Mouse (Mus musculus) stomach, postnatal 0 days (tissue): ENCODE data around the gene Rae1. TPM values are rescaled to one million over a fixed set of nuclear protein-coding genes. Genes with fewer than 3 reads are reported as not detected.

Experiments used
- ATAC-seq: fragments of 200-750 bp; cut with Nextera tagmentation; 2 replicates; pipeline ENCODE4 v1.8.0; 2017; ENCODE audit not compliant: low FRiP score, low TSS enrichment
- DNase-seq: peaks from one replicate; pipeline ENCODE4 v3.0.0-alpha.2; 2016; ENCODE audit warnings: low spot score
- H3K27ac ChIP-seq: fragments of 300-500 bp; sonication (generic); replicated peaks from 2 replicates; pipeline ENCODE4 v1.5.1; 2014; ENCODE audit warnings: mild to moderate bottlenecking, control low read depth
- H3K27me3 ChIP-seq: fragments of 300-500 bp; sonication (generic); 2 replicates; pipeline ENCODE4 v1.6.1; 2014; ENCODE audit warnings: low read length; ENCODE audit not compliant: control insufficient read depth, insufficient read depth
- H3K36me3 ChIP-seq: fragments of 300-500 bp; sonication (generic); 2 replicates; pipeline ENCODE4 v1.6.1; 2014; ENCODE audit warnings: low read length, mixed read lengths; ENCODE audit not compliant: control insufficient read depth, insufficient read depth
- H3K4me1 ChIP-seq: fragments of 300-500 bp; sonication (generic); replicated peaks from 2 replicates; pipeline ENCODE4 v1.6.1; 2014; ENCODE audit warnings: antibody characterized with exemption; ENCODE audit not compliant: control insufficient read depth, insufficient read depth
- H3K4me2 ChIP-seq: fragments of 300-500 bp; sonication (generic); replicated peaks from 2 replicates; pipeline ENCODE4 v1.6.1; 2014; ENCODE audit warnings: low read depth, mild to moderate bottlenecking, control low read depth, moderate library complexity
- H3K4me3 ChIP-seq: fragments of 300-500 bp; sonication (generic); 2 replicates; pipeline ENCODE4 v1.5.1; 2014; ENCODE audit warnings: low read depth, low read length, control low read depth
- H3K9ac ChIP-seq: fragments of 300-500 bp; sonication (generic); 2 replicates; pipeline ENCODE4 v1.6.1; 2014; ENCODE audit warnings: mild to moderate bottlenecking, low read length, control low read depth, mixed read lengths
- H3K9me3 ChIP-seq: fragments of 300-500 bp; sonication (generic); 2 replicates; pipeline ENCODE4 v1.6.1; 2016; ENCODE audit warnings: low read length; ENCODE audit not compliant: control insufficient read depth
- CTCF ChIP-seq: IDR thresholded peaks from 2 replicates; pipeline ENCODE4 v1.5.1; 2016; ENCODE audit warnings: antibody characterized with exemption, low read depth, mild to moderate bottlenecking, moderate library complexity
- EP300 ChIP-seq: optimal IDR thresholded peaks from 2 replicates; pipeline ENCODE3; 2016; ENCODE audit warnings: antibody characterized with exemption
- WGBS: fragments of 180-500 bp; shearing (Covaris S2); extraction: QIAGEN DNeasy Blood & Tissue Kit; methylation state at CpG from one replicate; pipeline ENCODE4 v1.1.7; 2014; 5-methylcytosine and 5-hydroxymethylcytosine counted together
- polyA plus RNA-seq: library from polyadenylated mRNA; unstranded; fragments of >200 nt; fragmentation: Nextera tagmentation; extraction: Ambion mirVana; gene quantifications from 2 replicates; pipeline ENCODE4 v1.2.1, GENCODE M21; 2015

Rae1 gene
- polyA plus RNA-seq, 1 experiment from 2014 or later: 68.7 TPM

- Histone ChIP-seq H3K4me1 (no peaks in the 10 kb centered on the region; the same call in 1 of the 2 replicates), H3K4me2 (no peak overlapping the region), H3K9me3 (no peaks in the 10 kb centered on the region), H3K27ac (no peak overlapping the region), H3K4me3 (no peak overlapping the region), H3K27me3 (no peaks in the 10 kb centered on the region), H3K36me3 (no peaks in the 10 kb centered on the region), H3K9ac (no peak overlapping the region)
- ATAC-seq (no peak), DNase-seq (no peak)
- no peak for TF ChIP-seq EP300
- TF ChIP-seq CTCF: no peak
- 68% methylated on average over 11 of the region's 11 CpGs for WGBS
Observed at GRCm38 (mm10) chr2:173042504-173043162, 42.7 kb downstream of the Rae1 start.

- Histone ChIP-seq H3K36me3 (no peaks in the 10 kb centered on the region), H3K4me3 (no peak overlapping the region), H3K27ac (no peak overlapping the region), H3K9me3 (no peaks in the 10 kb centered on the region), H3K27me3 (no peaks in the 10 kb centered on the region), H3K4me1 (no peaks in the 10 kb centered on the region; the same call in 1 of the 2 replicates), H3K9ac (no peak overlapping the region), H3K4me2 (no peak overlapping the region)
- TF ChIP-seq EP300: no peak
- TF ChIP-seq CTCF: peak; percentile 11; the same call in 1 of the 2 replicates
- ATAC-seq (no peak), DNase-seq (no peak)
- 71% methylated on average over 18 of the region's 18 CpGs for WGBS
Observed at GRCm38 (mm10) chr2:173044198-173044970, 44.5 kb downstream of the Rae1 start.

- no peak overlapping the region for H3K4me2 ChIP-seq
- no peak for DNase-seq
- no peak overlapping the region for H3K27ac ChIP-seq
- no peaks in the 10 kb centered on the region for H3K9me3 ChIP-seq
- WGBS: 59% methylated on average over 15 of the region's 15 CpGs
- no peaks in the 10 kb centered on the region for H3K36me3 ChIP-seq
- no peak for ATAC-seq
- no peak for TF ChIP-seq CTCF
- TF ChIP-seq EP300: no peak
- no peaks in the 10 kb centered on the region; the same call in 1 of the 2 replicates for H3K4me1 ChIP-seq
- H3K27me3 ChIP-seq: no peaks in the 10 kb centered on the region
- H3K9ac ChIP-seq: no peak overlapping the region
- no peak overlapping the region for H3K4me3 ChIP-seq
Observed at GRCm38 (mm10) chr2:173046582-173047297, 46.8 kb downstream of the Rae1 start.

- DNase-seq (no peak), ATAC-seq (no peak)
- no peak overlapping the region for H3K9ac ChIP-seq
- TF ChIP-seq EP300 (no peak), CTCF (no peak)
- H3K27ac ChIP-seq: no peak overlapping the region
- WGBS: 75% methylated on average over 5 of the region's 5 CpGs
- H3K4me3 ChIP-seq: no peak overlapping the region
- no peaks in the 10 kb centered on the region for H3K36me3 ChIP-seq
- H3K4me2 ChIP-seq: no peak overlapping the region
- no peaks in the 10 kb centered on the region; the same call in 1 of the 2 replicates for H3K4me1 ChIP-seq
- no peaks in the 10 kb centered on the region for H3K9me3 ChIP-seq
- H3K27me3 ChIP-seq: no peaks in the 10 kb centered on the region
Observed at GRCm38 (mm10) chr2:173047471-173047870, 47.6 kb downstream of the Rae1 start.

DNA sequence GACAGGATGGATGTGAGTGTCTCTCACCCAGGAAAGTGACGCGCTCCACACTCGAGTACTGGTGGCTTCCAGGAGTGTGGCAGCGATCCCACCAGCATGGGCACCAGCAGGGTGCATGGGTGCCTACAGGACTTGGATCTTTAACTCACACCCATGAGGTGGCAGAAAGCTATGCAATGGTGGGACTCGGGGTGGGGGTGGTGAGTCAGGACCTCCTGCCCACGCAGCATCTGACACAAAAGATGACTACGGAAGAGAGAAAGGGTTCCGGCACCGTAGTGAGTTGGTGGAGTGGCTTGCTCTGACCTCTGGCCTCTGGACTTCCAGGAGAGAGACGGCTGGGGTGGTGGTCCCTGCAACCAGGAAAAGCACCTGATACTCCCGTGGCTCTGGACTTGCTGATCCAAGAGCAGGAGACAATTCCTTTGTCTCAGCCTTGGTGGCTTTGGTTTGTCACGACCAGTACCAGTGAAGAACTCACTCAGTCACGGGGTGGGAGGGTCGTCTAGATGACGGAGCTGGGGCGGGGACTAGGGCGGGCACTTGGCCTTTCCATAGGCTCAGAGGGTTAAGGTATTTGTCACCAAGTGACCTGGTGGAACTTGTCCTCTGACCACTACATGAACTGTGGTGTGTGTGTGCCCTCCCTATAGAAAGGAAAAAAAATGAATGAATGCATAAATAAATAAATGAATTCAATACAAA is 48.3 kb downstream of the Rae1 start:
- H3K9ac ChIP-seq: no peak overlapping the region
- H3K4me2 ChIP-seq: no peak overlapping the region
- TF ChIP-seq CTCF: no peak
- no peak for TF ChIP-seq EP300
- H3K36me3 ChIP-seq: no peaks in the 10 kb centered on the region
- H3K4me1 ChIP-seq: no peaks in the 10 kb centered on the region; the same call in 1 of the 2 replicates
- DNase-seq: no peak
- no peaks in the 10 kb centered on the region for H3K27me3 ChIP-seq
- no peak overlapping the region for H3K27ac ChIP-seq
- H3K9me3 ChIP-seq: no peaks in the 10 kb centered on the region
- H3K4me3 ChIP-seq: no peak overlapping the region
- 56% methylated on average over 17 of the region's 17 CpGs for WGBS
- no peak for ATAC-seq
